Mouse (Mus musculus) frontal cortex, postnatal 14 days (tissue): ENCODE measurements at regions not wholly inside any gene's neighbourhood (a gene's known extent, or its start where the extent isn't known, plus 50 kb on each side); places are given as distances from the start of the nearest gene placed in this dataset.

Source experiments
- DNase-seq, 2 experiments: peaks; one replicate each; pipeline ENCODE4 v3.0.0; 2022; ENCODE audit warnings: low spot score in 2 of 2

DNA sequence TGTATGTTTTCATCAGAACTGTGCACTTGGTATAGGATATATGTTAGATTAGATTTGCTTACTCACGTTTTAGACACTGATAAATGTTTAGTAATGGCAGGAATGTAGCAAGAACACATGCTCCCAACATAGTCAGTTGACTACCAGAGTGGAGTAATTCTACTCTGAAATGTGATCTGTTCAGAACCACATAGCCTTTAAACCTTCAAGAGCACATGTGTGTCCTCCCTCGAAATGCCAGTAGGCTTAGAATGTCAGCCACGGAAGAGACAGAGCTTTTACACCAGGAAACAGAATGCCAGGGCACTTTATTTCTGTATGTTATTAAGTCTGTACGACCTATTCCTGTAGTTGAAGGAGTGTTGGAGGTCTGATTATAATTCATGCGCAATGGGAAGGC, 51.3 kb upstream of the Cd28 start:
- no peak for DNase-seq

DNA sequence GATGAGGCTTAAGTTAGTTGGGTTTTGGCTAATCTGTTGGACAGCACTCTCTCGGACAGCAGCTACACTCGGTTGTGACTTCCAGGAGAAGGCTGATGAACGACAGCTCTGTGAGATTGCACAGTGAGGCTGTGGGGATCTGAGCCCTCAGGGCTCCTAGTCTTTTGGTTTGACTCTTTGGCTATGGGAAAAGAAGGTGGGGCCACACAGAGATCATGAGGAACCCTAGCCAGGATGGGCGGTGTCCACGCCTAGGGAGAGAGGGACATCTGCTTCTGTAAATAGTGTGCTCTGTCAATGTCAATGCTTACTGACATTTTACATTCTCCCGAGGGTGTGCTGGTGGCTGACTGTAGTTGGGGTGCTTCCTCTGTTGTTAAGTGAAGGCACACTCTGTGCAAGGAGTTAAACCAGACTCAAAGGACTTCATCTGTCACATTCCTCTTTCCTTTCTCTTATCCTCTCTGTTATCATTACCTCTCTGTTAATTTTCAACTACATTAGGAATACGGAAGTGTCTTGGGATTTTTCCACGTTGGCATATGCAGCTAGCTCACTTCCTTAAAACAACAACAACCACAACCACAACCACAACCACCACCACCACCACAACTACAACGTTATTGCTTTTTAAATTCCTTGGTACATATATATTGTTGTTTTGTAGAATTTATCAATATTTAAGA, 54.2 kb upstream of the Cd28 start:
- no peak for DNase-seq

DNA sequence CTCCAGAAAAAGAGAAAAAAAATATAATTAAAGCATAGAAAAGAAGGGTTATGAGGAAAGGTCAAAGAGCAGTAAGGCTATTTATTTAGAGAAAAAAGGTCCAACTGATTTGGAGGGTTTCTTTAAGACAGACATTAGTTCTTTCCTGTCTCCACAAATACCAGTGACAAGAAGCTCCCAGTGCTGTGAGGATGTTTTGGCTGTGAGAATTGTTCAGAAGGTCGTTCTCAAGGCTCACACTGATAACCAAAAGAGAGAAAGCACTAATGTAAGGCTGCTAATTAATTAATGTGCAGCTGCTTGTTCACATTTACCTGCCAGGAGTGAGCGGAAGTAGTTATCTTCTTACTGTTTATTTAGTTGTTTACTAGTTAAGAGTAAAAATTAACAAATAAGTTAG, 54.7 kb upstream of the Cd28 start:
- no peak for DNase-seq

DNA sequence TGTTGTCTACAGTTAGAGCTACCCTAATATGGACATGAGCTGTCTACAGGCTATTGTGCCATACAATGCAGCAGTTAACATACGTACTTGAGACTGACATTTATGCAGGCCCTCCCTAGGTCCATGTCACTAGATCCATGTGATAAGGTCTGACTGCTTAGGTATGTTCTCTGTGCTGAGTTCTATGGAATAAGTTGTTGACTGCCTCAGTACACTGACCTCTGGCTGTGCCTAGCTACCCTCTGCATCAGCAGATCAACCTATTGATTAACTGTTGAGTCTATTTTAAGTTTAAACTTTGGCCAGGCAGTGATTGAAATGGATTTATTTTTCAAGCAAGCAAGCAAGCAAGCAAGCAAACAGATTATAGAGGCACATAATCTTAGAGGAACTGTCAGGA, 57.0 kb upstream of the Cd28 start:
- no peak for DNase-seq

DNA sequence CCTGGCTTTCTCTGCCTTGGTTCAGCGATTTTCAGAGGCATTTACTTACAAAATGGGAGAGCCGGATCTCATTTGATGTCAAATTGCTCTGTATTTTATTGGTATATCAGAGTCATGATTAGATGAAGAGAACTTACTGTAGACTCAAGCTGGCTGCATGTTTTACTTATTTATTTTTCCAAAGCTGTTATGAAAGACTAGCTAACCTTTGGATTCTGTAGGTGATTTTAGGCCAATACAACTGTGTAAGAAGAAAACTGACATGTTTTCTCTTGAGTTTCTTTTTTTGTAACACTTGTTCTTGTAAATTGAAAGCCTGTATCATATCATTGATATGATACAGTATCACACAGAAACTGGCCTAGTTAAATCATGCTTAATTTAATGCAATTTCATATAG, 57.6 kb upstream of the Cd28 start:
- no peak for DNase-seq

DNA sequence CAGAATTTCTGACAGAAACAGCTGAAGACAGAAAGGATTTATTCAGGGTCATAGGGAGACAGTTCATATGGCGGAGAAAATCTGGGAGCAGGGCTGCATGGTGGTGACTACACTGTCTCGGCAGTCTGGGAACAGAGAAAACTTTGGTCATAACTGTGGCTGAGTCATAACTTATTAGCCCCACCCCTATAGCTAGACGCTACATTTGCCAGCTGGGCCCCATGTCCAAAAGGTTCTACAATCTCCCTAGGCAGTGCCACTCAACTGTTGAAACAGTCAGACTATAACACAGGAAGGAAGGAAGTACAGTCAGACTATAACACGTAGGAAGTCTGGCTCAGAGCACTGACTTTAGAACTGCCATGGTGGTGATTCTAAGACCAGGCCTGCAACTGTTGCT, 58.2 kb upstream of the Cd28 start:
- no peak for DNase-seq

DNA sequence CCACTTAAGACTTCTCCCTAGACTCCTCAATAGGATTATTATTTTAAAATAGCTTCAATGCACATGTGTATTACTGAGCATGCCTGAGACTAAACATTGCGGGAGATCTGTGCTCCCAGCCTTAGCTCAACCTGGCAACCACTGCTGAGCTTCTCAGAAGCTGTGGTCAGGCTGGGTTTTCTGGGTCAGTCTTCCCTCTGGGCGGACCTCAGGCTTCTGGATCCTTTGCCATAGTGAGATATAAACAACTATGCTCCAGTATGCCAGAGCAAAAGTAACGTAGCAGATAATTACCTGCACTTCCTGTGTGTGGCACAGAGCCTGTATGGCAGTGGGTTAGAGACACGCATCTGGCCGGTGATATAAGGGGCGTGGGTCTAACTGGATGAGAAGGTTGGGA, 59.1 kb upstream of the Cd28 start:
- no peak for DNase-seq

DNA sequence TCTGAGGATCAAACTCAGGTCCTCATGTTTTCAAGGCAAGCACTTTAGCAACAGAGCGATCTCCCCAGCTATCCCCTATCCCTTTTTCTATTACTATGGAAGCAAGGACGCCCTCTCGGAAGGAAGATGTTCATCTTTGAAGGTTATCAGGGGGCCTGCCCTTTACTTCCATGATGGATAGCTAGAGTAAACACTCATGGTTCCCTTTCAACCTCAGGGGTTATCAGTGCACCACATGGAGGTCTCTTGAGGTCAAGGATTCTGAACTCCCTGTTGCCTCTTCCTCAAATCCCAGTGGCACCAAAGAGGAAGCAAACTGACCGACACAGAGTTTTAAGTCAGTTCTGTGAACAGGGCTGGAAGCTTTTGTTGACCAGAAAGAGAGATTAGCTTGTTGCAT, 59.6 kb upstream of the Cd28 start:
- DNase-seq = no peak

DNA sequence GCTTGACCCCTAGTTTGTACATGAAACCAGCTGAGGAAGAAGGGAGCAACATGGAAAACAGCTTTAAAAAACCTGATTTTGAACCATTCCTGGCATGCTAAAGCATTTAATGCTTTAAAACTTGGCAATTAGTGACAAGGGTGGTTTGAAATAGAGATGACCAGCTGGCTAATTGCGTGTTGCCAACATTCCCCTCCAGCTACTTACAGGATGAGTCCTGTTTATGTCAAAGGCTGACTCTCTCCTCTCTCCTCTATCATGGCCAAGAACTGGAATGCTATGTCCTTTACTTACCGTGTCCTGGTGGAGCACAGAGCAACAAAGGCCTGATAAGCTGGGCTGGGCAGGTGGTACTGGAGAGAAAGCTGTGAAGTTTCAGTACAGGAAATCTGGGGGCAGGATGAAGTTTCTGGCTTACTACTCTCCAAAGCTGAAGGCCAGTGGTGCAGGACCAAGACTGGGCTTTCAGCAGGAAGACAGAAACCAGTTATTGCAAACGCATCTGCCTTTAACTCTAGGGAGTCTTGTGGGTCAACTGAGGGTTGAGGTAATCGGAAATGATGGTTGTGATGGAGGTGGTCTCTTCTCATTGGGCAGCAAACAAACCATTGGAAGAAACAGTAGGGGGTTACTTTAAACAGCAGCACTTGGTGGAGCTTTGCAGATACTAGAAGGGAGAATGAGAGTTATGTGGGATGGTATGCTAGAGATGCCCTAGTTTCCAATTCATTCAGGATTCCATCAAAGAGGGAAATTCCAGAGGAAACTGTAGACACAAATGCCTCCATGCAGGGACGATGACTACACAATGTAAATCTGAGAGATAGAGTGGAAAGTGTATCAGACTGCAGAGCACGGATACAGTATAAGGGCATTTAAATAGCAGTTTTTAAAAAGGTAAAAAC, 60.7 kb upstream of the Cd28 start:
- no peak for DNase-seq

DNA sequence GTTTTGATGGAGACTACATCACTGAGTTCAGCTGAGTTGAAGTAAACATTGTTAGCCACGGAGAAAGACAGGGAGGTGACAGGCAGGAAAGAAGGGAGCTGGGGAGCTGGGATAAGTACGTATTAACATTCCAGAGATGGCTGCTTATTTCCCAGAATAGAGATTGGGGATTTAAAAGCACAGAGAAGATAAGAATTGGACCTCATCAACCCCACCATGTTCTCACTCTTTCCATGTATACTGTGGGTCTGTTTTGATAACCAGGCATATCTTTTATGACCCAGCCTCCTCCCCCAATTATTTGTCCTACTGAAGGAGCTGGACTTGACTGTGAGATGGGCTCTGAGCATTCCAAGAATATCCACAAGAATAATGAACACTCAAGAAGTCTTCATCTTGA, 61.4 kb upstream of the Cd28 start:
- no peak for DNase-seq

GRCm38 (mm10) chr1:60652570-60653011, 64.0 kb upstream of the Cd28 start:
- DNase-seq = no peak

DNA sequence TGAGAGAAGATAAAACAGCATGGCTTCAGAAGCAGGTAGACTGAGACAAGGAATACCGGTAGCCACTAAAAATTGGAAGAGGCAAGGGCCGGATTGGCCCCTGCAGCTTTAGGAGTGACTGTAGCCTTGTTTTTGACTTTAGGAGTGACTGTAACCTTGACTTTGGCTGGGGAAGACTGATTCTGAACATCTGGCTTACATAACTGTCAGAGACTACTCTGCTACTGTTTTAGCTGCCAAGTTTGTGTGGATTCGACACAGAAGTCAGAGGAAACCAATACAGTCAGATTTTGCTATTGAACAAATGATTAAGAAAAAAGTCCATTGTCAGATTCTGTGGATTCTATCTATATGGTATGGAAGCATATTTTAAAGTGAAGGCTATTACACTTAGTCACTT, 66.4 kb upstream of the Cd28 start:
- DNase-seq = no peak

- DNase-seq = no peak
Measured at GRCm38 (mm10) chr1:60649303-60649850, 67.2 kb upstream of the Cd28 start.

- no peak for DNase-seq
Measured at GRCm38 (mm10) chr1:60646828-60647227, 69.8 kb upstream of the Cd28 start.

DNA sequence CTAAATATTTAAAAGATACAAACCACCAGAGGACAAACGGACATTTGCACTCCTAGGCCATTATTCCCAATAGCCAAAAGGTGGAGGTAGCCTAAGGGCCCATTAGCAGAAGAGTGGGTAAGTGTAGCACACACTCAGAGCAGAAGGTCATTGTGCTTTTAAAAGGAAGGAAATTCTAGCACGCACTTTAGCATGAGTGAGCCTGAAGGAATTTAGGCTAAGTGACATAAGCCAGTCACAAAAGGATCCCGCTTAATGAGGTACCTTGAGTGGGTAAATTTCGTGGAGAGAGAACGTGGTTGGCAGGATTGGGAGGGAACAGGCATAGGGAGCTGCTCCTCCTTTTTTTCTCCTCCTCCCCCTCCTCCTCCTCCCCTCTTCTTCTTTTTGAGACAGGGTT, 70.4 kb upstream of the Cd28 start:
- DNase-seq = no peak

- DNase-seq = no peak
Measured at GRCm38 (mm10) chr1:60645176-60645575, 71.4 kb upstream of the Cd28 start.

DNA sequence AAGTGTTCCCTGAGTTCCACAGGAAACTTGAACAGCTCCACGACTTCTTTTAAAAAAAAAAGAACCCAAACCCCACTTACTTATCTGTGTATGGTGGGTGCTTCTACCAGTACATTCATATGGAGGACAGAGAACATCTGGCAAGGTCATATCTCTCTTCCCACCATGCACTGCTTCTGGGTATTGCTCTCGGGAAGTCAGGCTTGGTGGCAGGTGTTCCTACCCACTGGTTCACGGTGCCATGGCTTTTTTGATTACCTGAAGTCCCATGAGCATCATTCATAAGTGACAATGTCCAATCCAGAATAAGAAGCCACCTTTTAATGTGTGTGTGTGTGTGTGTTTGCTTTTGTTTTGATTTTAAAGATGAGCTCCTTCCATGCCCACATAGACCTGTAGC, 73.8 kb upstream of the Cd28 start:
- no peak for DNase-seq

GRCm38 (mm10) chr1:60642175-60642574, 74.4 kb upstream of the Cd28 start:
- DNase-seq = no peak

GRCm38 (mm10) chr1:60641324-60641764, 74.4 kb upstream of the Raph1 start:
- no peak for DNase-seq

DNA sequence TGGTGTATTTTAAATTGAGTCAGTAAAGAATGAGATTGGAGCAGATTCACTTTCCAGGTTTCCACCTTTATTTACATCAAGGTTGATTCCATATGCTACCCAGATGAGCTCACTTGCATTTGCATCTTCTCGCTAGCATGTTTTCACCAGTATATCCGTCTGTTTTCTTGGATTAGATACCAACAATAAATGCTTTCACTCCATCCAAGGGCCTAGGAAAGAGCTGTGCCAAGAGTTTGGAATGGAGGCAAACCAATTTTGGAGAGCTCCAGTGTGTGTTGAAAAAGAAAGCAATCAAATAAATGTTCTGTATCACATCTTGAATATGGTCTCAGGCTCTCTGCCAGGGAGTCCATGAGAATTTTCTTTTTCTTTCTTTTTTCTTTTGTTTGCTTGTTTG, 72.6 kb upstream of the Raph1 start:
- no peak for DNase-seq

DNA sequence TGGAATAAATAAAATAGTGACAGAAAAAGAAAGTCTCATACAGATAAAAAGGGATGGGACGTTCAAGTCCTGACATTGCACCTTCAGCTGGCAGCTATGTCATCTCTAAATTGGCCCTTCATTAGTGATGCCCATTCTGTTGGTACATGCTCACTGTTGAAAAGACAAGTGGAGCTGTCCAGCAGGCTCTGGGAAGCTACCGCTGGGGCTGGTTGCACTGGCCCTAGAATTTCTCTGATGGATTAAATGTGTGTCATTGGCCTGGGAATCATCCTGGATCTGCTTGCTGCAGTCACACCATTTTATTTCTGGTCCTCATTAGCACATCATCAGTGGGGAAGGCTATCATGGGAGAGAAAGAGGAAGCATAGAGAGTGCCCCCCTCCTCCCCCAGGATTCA, 72.2 kb upstream of the Raph1 start:
- no peak for DNase-seq

GRCm38 (mm10) chr1:60636802-60637452, 70.0 kb upstream of the Raph1 start:
- no peak for DNase-seq
